Mouse (Mus musculus) kidney, postnatal 0 days (tissue): ENCODE data around the gene Apbb2. TPM values are rescaled to one million over a fixed set of nuclear protein-coding genes. Genes with fewer than 3 reads are reported as not detected.
A peak's percentile ranks its signal among the peaks of the same experiment; 100 is the strongest.

Source experiments
- ATAC-seq: fragments of 200-750 bp; cut with Nextera tagmentation; replicated peaks from 2 replicates; pipeline ENCODE4 v1.8.0; 2017; ENCODE audit warnings: low read depth, moderate number of reproducible peaks, moderate TSS enrichment, moderate library complexity; ENCODE audit not compliant: low FRiP score
- DNase-seq: peaks from one replicate; pipeline ENCODE4 v3.0.0-alpha.2; 2016; ENCODE audit warnings: low spot score
- H3K27ac ChIP-seq: fragments of 300-500 bp; sonication (generic); 2 replicates; pipeline ENCODE4 v1.5.1; 2014; ENCODE audit warnings: mild to moderate bottlenecking
- H3K27me3 ChIP-seq: fragments of 300-500 bp; sonication (generic); 2 replicates; pipeline ENCODE4 v1.6.1; 2014; ENCODE audit warnings: low read length, mixed read lengths; ENCODE audit not compliant: insufficient read depth
- H3K36me3 ChIP-seq: fragments of 300-500 bp; sonication (generic); 2 replicates; pipeline ENCODE4 v1.6.1; 2014; ENCODE audit warnings: low read length, mixed read lengths; ENCODE audit not compliant: insufficient read depth
- H3K4me1 ChIP-seq: fragments of 300-500 bp; sonication (generic); replicated peaks from 2 replicates; pipeline ENCODE4 v1.6.1; 2014; ENCODE audit warnings: antibody characterized with exemption, low read length, mixed read lengths; ENCODE audit not compliant: insufficient read depth
- H3K4me2 ChIP-seq: fragments of 300-500 bp; sonication (generic); 2 replicates; pipeline ENCODE4 v1.6.1; 2014; ENCODE audit warnings: mild to moderate bottlenecking, low read length, moderate library complexity, mixed read lengths
- H3K4me3 ChIP-seq: fragments of 300-500 bp; sonication (generic); replicated peaks from 2 replicates; pipeline ENCODE4 v1.5.1; 2014; ENCODE audit warnings: low read depth, low read length
- H3K9ac ChIP-seq: fragments of 300-500 bp; sonication (generic); 2 replicates; pipeline ENCODE4 v1.6.1; 2014; ENCODE audit warnings: low read depth, low read length
- H3K9me3 ChIP-seq: fragments of 300-500 bp; sonication (generic); replicated peaks from 2 replicates; pipeline ENCODE4 v1.6.1; 2016; ENCODE audit warnings: low read length, inconsistent platforms, mixed read lengths
- CTCF ChIP-seq: IDR thresholded peaks from 2 replicates; pipeline ENCODE4 v1.5.1; 2016; ENCODE audit warnings: antibody characterized with exemption, low read depth, mild to moderate bottlenecking, moderate library complexity
- WGBS: fragments of 180-500 bp; shearing (Covaris S2); extraction: QIAGEN DNeasy Blood & Tissue Kit; methylation state at CpG from one replicate; pipeline ENCODE4 v1.1.7; 2014; 5-methylcytosine and 5-hydroxymethylcytosine counted together
- polyA plus RNA-seq: library from polyadenylated mRNA; unstranded; fragments of >200 nt; fragmentation: Nextera tagmentation; extraction: Ambion mirVana; gene quantifications from 2 replicates; pipeline ENCODE4 v1.2.1, GENCODE M21; 2015

The Apbb2 gene
- polyA plus RNA-seq, 1 experiment from 2014 or later, result 47.0 TPM

GRCm38 (mm10) chr5:66549691-66550090 lies 68.9 kb downstream of the Apbb2 start:
- H3K9ac ChIP-seq, result no peak overlapping the region
- no peak for TF ChIP-seq CTCF
- ATAC-seq (no peak), DNase-seq (no peak)
- no peaks in the 10 kb centered on the region for H3K36me3 ChIP-seq
- no peaks in the 10 kb centered on the region for H3K9me3 ChIP-seq
- no peak overlapping the region for H3K4me3 ChIP-seq
- H3K27ac ChIP-seq, result no peak overlapping the region
- WGBS, result 46% methylated on average over 1 of the region's 1 CpGs
- no peak overlapping the region for H3K4me2 ChIP-seq
- H3K4me1 ChIP-seq, result peaks cover 19% of the 10 kb centered on the region
- no peaks in the 10 kb centered on the region for H3K27me3 ChIP-seq

- no peak for TF ChIP-seq CTCF
- H3K9me3 ChIP-seq, result no peaks in the 10 kb centered on the region
- ATAC-seq (no peak), DNase-seq (peak; percentile 85)
- H3K9ac ChIP-seq, result no peak overlapping the region
- no peak overlapping the region for H3K4me3 ChIP-seq
- H3K27ac ChIP-seq, result peak overlapping the region; percentile 51; the same call in 1 of the 2 replicates
- no peaks in the 10 kb centered on the region for H3K36me3 ChIP-seq
- H3K4me2 ChIP-seq, result no peak overlapping the region
- H3K4me1 ChIP-seq, result peaks cover 21% of the 10 kb centered on the region
- 49% methylated on average over 12 of the region's 12 CpGs for WGBS
- no peaks in the 10 kb centered on the region for H3K27me3 ChIP-seq
Measured at GRCm38 (mm10) chr5:66546969-66547511, 71.5 kb downstream of the Apbb2 start.

- DNase-seq, result no peak
- no peak overlapping the region for H3K27ac ChIP-seq
- H3K4me1 ChIP-seq, result peaks cover 21% of the 10 kb centered on the region
- no peaks in the 10 kb centered on the region for H3K9me3 ChIP-seq
- H3K36me3 ChIP-seq, result no peaks in the 10 kb centered on the region
- H3K4me2 ChIP-seq, result no peak overlapping the region
- 61% methylated on average over 10 of the region's 10 CpGs for WGBS
- no peak for ATAC-seq
- no peaks in the 10 kb centered on the region for H3K27me3 ChIP-seq
- H3K4me3 ChIP-seq, result no peak overlapping the region
- TF ChIP-seq CTCF, result no peak
- H3K9ac ChIP-seq, result 0 out of 2 replicates have a peak overlapping the region, but pooled peaks have one; percentile 14
Measured at GRCm38 (mm10) chr5:66545573-66546141, 72.9 kb downstream of the Apbb2 start.

GRCm38 (mm10) chr5:66543761-66544160 lies 74.8 kb downstream of the Apbb2 start:
- peak; percentile 85 for DNase-seq
- peaks cover 21% of the 10 kb centered on the region for H3K4me1 ChIP-seq
- 54% methylated on average over 6 of the region's 6 CpGs for WGBS

GRCm38 (mm10) chr5:66543344-66543743 lies 75.2 kb downstream of the Apbb2 start:
- WGBS, result 79% methylated on average over 6 of the region's 6 CpGs
- no peak overlapping the region for H3K9ac ChIP-seq
- H3K9me3 ChIP-seq, result no peaks in the 10 kb centered on the region
- peak overlapping the region; percentile 66; the same call in 1 of the 2 replicates for H3K27ac ChIP-seq
- no peak for TF ChIP-seq CTCF
- DNase-seq (no peak), ATAC-seq (no peak)
- no peaks in the 10 kb centered on the region for H3K27me3 ChIP-seq
- peaks cover 21% of the 10 kb centered on the region for H3K4me1 ChIP-seq
- H3K4me2 ChIP-seq, result no peak overlapping the region
- no peaks in the 10 kb centered on the region for H3K36me3 ChIP-seq
- no peak overlapping the region for H3K4me3 ChIP-seq

More at GRCm38 (mm10) chr5:66543761-66544160, 74.8 kb downstream of the Apbb2 start:
- ATAC-seq, result no peak; the same call in 1 of the 2 replicates
- TF ChIP-seq CTCF, result no peak
- no peak overlapping the region for H3K4me3 ChIP-seq
- H3K9ac ChIP-seq, result no peak overlapping the region
- peak overlapping the region; percentile 66; the same call in 1 of the 2 replicates for H3K27ac ChIP-seq
- no peaks in the 10 kb centered on the region for H3K36me3 ChIP-seq
- no peaks in the 10 kb centered on the region for H3K9me3 ChIP-seq
- no peak overlapping the region for H3K4me2 ChIP-seq
- no peaks in the 10 kb centered on the region for H3K27me3 ChIP-seq

- no peaks in the 10 kb centered on the region for H3K36me3 ChIP-seq
- H3K4me3 ChIP-seq, result no peak overlapping the region
- H3K4me2 ChIP-seq, result no peak overlapping the region
- DNase-seq (no peak), ATAC-seq (no peak)
- TF ChIP-seq CTCF, result no peak
- no peak overlapping the region for H3K27ac ChIP-seq
- no peaks in the 10 kb centered on the region for H3K9me3 ChIP-seq
- 79% methylated on average over 4 of the region's 4 CpGs for WGBS
- H3K9ac ChIP-seq, result no peak overlapping the region
- peaks cover 20% of the 10 kb centered on the region for H3K4me1 ChIP-seq
- H3K27me3 ChIP-seq, result no peaks in the 10 kb centered on the region
Measured at GRCm38 (mm10) chr5:66542521-66542920, 76.1 kb downstream of the Apbb2 start.

GRCm38 (mm10) chr5:66541385-66541784 lies 77.2 kb downstream of the Apbb2 start:
- no peak for TF ChIP-seq CTCF
- 70% methylated on average over 4 of the region's 4 CpGs for WGBS
- Histone ChIP-seq H3K9me3 (no peaks in the 10 kb centered on the region), H3K4me2 (no peak overlapping the region), H3K4me3 (no peak overlapping the region), H3K27me3 (no peaks in the 10 kb centered on the region), H3K36me3 (no peaks in the 10 kb centered on the region), H3K4me1 (peaks cover 13% of the 10 kb centered on the region), H3K27ac (no peak overlapping the region), H3K9ac (no peak overlapping the region)
- DNase-seq, result no peak
- ATAC-seq, result no peak
